Mouse (Mus musculus) granulocyte monocyte progenitor cell, adult 5-6 weeks (primary cell): Measurements from ENCODE around the gene Cdk5r1. TPM values are rescaled to one million over a fixed set of nuclear protein-coding genes. Genes with fewer than 3 reads are reported as not detected.

Experiments used
- ATAC-seq: replicated peaks from 2 replicates; pipeline ENCODE4 v1.8.0; 2016; ENCODE audit warnings: mild to moderate bottlenecking, moderate TSS enrichment, inconsistent platforms; ENCODE audit not compliant: poor library complexity, severe bottlenecking
- total RNA-seq, 2 experiments: library from RNA; stranded (forward) in 1 of 2; stranded (reverse) in 1 of 2; fragments of 200-712, 200-1000 nt in 1 of 2; fragments of >200 nt in 1 of 2; fragmentation: Nextera tagmentation in 1 of 2; gene quantifications; 2 replicates each; pipeline ENCODE4 v1.2.3; 2014 to 2017

Gene Cdk5r1
- total RNA-seq, 2 experiments from 2014 or later: 6.3 to 15.1 TPM

DNA sequence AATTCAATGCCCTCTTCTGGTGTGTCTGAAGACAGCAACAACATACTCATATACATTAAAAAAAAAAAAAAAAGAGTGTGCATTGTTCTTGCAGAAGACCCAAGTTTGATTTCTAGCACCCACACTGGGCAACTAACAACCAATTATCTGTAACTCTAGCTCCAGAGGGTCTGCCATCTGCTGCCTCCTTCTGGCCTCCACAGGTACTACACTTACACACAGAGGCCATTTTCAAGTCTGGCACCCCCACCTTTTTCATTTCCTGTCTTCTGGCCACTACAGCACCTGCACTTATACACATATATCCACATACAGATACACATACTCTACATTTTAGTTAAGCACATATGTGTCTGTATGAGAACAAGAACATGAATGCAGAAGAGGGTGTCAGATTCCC lies 50.9 kb downstream of the Cdk5r1 start:
- ATAC-seq: no peak

DNA sequence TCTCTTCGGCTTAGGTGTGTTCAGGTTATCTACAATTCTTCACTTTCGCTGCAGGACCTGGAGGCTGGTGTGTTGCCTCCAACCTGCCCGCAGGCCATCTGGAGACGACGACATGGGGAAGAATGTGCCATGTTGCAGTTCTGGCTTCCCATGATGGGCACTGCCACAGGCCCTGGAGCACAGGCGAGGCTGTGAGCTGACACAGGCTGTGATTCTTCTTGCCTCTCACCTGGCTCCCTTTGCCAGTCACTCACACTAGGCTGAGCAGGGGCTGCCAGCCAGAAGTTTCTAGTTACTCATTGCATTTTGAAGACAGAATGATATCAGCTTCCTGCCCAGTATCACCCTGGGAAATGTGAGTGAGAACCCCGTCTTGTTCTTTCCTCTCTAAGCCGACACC lies 52.3 kb downstream of the Cdk5r1 start:
- ATAC-seq: no peak

Other genes with a start within 250 kb of the Cdk5r1 start
- gene Rhbdl3, start 176.1 kb upstream of the Cdk5r1 start, total RNA-seq (2014; fragmentation: Nextera tagmentation): 1.1 and 1.2 TPM in 2 replicates
- 0.21 and 1.5 TPM in 2 replicates for gene Rhbdl3, start 176.1 kb upstream of the Cdk5r1 start, total RNA-seq (2017)
- gene 5730455P16Rik, start 99.0 kb upstream of the Cdk5r1 start, total RNA-seq (2014; fragmentation: Nextera tagmentation): 6.4 and 11.8 TPM in 2 replicates
- gene 5730455P16Rik, start 99.0 kb upstream of the Cdk5r1 start, total RNA-seq (2017): 10.1 and 12.5 TPM in 2 replicates
- 278 and 343 TPM in 2 replicates for gene Zfp207, start 93.7 kb upstream of the Cdk5r1 start, total RNA-seq (2014; fragmentation: Nextera tagmentation)
- 250 and 268 TPM in 2 replicates for gene Zfp207, start 93.7 kb upstream of the Cdk5r1 start, total RNA-seq (2017)
- 84.0 and 106 TPM in 2 replicates for gene Psmd11, start 48.4 kb upstream of the Cdk5r1 start, total RNA-seq (2014; fragmentation: Nextera tagmentation)
- gene Psmd11, start 48.4 kb upstream of the Cdk5r1 start, total RNA-seq (2017): 62.6 and 72.7 TPM in 2 replicates